Mouse (Mus musculus) liver, embryonic 11.5 days (tissue): ENCODE results near the gene Mctp1. TPM values are rescaled to one million over a fixed set of nuclear protein-coding genes. Genes with fewer than 3 reads are reported as not detected.

Experiments
- ATAC-seq: fragments of 200-750 bp; cut with Nextera tagmentation; replicated peaks from 2 replicates; pipeline ENCODE4 v1.8.0; 2017; ENCODE audit warnings: moderate number of reproducible peaks, mild to moderate bottlenecking, moderate TSS enrichment, moderate library complexity; ENCODE audit not compliant: low FRiP score
- DNase-seq: peaks from one replicate; pipeline ENCODE4 v3.0.0-alpha.2; 2017; ENCODE audit warnings: low spot score
- H3K27ac ChIP-seq: fragments of 300-500 bp; sonication (generic); 2 replicates; pipeline ENCODE4 v1.5.1; 2014; ENCODE audit warnings: mild to moderate bottlenecking, low read depth, low read length, control low read depth
- H3K27me3 ChIP-seq: fragments of 300-500 bp; sonication (generic); replicated peaks from 2 replicates; pipeline ENCODE4 v1.6.1; 2014; ENCODE audit warnings: low read length, mixed read lengths; ENCODE audit not compliant: control insufficient read depth, insufficient read depth
- H3K36me3 ChIP-seq: fragments of 300-500 bp; sonication (generic); 2 replicates; pipeline ENCODE4 v1.6.1; 2014; ENCODE audit warnings: mild to moderate bottlenecking, low read length, moderate library complexity, mixed read lengths; ENCODE audit not compliant: control insufficient read depth, insufficient read depth
- H3K4me1 ChIP-seq: fragments of 300-500 bp; sonication (generic); replicated peaks from 2 replicates; pipeline ENCODE4 v1.6.1; 2014; ENCODE audit warnings: low read length, mixed read lengths; ENCODE audit not compliant: control insufficient read depth, insufficient read depth
- H3K4me2 ChIP-seq: fragments of 300-500 bp; sonication (generic); 2 replicates; pipeline ENCODE4 v1.6.1; 2014; ENCODE audit warnings: mild to moderate bottlenecking, control low read depth, moderate library complexity
- H3K4me3 ChIP-seq: fragments of 300-500 bp; sonication (generic); 2 replicates; pipeline ENCODE4 v1.5.1; 2014; ENCODE audit warnings: low read depth, low read length, control low read depth
- H3K9ac ChIP-seq: fragments of 300-500 bp; sonication (generic); 2 replicates; pipeline ENCODE4 v1.6.1; 2014; ENCODE audit warnings: low read depth, low read length, control low read depth
- H3K9me3 ChIP-seq: fragments of 300-500 bp; sonication (generic); 2 replicates; pipeline ENCODE4 v1.6.1; 2016; ENCODE audit warnings: low read length, inconsistent platforms, mixed read lengths; ENCODE audit not compliant: control insufficient read depth
- WGBS: fragments of 180-500 bp; shearing (Covaris S2); extraction: QIAGEN DNeasy Blood & Tissue Kit; methylation state at CpG from one replicate; pipeline ENCODE4 v1.1.7; 2014; 5-methylcytosine and 5-hydroxymethylcytosine counted together
- polyA plus RNA-seq: library from polyadenylated mRNA; unstranded; fragments of >200 nt; fragmentation: Nextera tagmentation; extraction: Ambion mirVana; gene quantifications from 2 replicates; pipeline ENCODE4 v1.2.1, GENCODE M21; 2014

Gene Mctp1
- polyA plus RNA-seq, 1 experiment from 2014 or later, result 0.89 TPM

DNA sequence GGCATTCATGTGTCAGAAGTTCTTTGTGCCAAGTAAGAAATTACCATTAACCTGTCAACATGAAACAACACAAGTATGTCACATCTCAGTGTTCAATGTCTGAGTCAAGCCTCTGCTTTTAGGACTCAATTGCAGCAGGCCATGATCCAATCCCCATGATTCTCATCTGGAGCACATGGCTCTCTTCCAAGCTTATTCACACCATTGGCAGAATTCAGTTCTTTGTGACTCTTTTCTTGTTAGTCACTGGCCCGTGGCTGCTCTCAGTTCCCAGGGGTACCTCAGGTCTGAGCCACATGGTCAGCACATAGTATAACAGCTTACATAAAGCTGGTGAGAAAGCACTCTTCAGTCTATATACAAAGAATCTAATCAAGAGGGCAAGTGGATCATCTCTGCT, 138.8 kb downstream of the Mctp1 start:
- H3K36me3 ChIP-seq, result no peaks in the 10 kb centered on the region
- H3K27ac ChIP-seq, result no peak overlapping the region
- 76% methylated on average over 1 of the region's 1 CpGs for WGBS
- no peaks in the 10 kb centered on the region for H3K9me3 ChIP-seq
- ATAC-seq (no peak), DNase-seq (no peak)
- H3K4me1 ChIP-seq, result no peaks in the 10 kb centered on the region
- no peak overlapping the region for H3K4me2 ChIP-seq
- no peak overlapping the region for H3K4me3 ChIP-seq
- H3K9ac ChIP-seq, result no peak overlapping the region
- H3K27me3 ChIP-seq, result no peaks in the 10 kb centered on the region

DNA sequence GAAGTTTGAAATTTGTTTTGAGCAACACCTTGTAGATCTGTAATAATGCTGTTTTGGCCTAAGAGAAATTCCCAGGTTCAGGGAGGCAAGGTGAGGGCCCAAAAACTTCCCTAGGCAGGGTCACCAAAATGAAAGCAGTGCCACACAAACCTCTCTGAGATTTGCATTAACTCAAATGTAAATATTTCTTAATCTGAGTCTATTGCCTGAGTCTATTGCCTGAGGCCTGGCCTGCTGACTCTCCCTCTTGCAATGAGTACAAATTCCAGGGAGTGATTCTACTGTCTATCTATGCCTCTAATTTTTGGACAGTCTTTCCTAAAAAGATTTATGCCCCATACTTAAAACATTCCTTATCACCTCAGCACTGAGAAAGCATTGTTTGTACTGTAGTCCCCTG, 143.0 kb downstream of the Mctp1 start:
- Histone ChIP-seq H3K4me1 (no peaks in the 10 kb centered on the region), H3K9ac (no peak overlapping the region), H3K4me2 (no peak overlapping the region), H3K4me3 (no peak overlapping the region), H3K36me3 (no peaks in the 10 kb centered on the region), H3K27ac (no peak overlapping the region), H3K27me3 (no peaks in the 10 kb centered on the region), H3K9me3 (no peaks in the 10 kb centered on the region)
- no peak for DNase-seq
- no peak for ATAC-seq

DNA sequence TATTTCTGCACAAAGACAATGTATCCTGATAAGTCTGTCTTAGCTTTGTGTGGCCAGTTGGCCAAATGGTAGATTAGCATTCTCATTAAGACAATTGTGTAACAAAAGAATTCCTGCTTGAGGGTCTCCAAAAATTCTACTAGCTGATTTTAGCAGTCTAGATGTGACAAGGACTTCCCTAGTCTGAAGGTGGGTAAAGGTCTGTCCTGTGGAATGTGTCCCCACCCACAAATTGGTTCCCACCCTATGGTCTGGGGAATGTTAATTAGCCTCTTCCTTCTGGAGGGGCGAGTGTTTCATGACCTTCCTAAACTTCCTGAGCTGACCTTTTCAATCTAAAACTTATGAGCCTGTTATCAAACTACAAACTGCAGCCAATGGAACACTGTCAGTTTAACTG, 143.4 kb downstream of the Mctp1 start:
- H3K36me3 ChIP-seq, result no peaks in the 10 kb centered on the region
- no peak overlapping the region for H3K27ac ChIP-seq
- no peak overlapping the region for H3K9ac ChIP-seq
- 44% methylated on average over 1 of the region's 1 CpGs for WGBS
- ATAC-seq (no peak), DNase-seq (no peak)
- H3K4me2 ChIP-seq, result no peak overlapping the region
- no peak overlapping the region for H3K4me3 ChIP-seq
- no peaks in the 10 kb centered on the region for H3K4me1 ChIP-seq
- no peaks in the 10 kb centered on the region for H3K9me3 ChIP-seq
- H3K27me3 ChIP-seq, result no peaks in the 10 kb centered on the region

DNA sequence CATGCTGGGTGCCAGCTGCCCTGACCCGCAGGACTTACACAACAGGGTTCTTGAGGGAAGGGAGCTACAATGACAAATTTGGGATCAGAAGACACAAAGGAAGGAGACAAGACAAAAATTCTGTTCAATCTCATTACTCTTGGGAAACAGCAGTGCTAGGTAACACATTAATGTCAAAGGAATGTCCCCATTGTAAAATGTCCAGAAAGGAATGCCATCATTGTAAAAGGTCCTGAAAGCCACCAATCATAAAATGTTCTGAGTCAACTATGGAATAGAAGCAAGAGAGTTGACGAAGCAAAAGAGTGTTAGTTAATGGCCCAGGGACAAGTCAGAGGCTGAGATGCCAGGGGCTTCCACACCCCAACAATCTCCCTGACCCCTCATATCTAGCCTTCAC, 145.6 kb downstream of the Mctp1 start:
- no peak overlapping the region for H3K4me2 ChIP-seq
- ATAC-seq, result no peak
- H3K9ac ChIP-seq, result no peak overlapping the region
- no peak overlapping the region for H3K27ac ChIP-seq
- 84% methylated on average over 2 of the region's 2 CpGs for WGBS
- no peak overlapping the region for H3K4me3 ChIP-seq
- DNase-seq, result no peak
- no peaks in the 10 kb centered on the region for H3K4me1 ChIP-seq
- H3K9me3 ChIP-seq, result no peaks in the 10 kb centered on the region
- no peaks in the 10 kb centered on the region for H3K27me3 ChIP-seq
- no peaks in the 10 kb centered on the region for H3K36me3 ChIP-seq

DNA sequence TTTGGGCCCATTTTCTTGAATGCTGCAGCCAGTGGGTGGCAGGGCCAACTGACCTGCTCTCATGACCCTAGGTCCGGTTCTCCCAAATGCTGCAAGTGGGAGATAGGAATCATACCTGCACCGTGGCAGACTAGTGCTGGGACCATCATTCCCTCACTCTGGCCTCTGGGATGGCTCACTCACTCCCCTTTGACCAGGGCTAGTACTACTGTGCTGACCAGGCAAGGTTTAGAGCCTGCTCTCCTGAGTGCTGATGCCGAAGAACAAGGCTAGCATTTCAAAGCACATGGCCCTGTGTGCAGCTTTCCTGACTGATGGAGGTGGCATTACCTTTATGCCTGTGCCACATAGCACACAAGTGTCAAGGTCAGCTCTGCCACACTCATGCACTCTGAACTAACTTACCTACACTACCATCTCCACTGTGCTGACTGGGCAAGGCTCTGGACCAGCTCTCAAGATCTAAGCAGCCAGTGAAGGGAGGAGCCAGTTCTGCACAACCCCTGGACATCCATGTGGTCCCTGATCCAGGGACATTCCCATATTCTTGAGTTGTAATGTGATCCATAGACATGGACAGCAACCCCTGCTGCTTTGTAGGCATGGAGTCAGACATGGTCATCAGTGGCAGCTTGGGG, 146.7 kb downstream of the Mctp1 start:
- DNase-seq (no peak), ATAC-seq (no peak)
- Histone ChIP-seq H3K27ac (no peak overlapping the region), H3K4me1 (no peaks in the 10 kb centered on the region), H3K9ac (no peak overlapping the region), H3K9me3 (no peaks in the 10 kb centered on the region), H3K4me2 (no peak overlapping the region), H3K4me3 (no peak overlapping the region), H3K27me3 (no peaks in the 10 kb centered on the region), H3K36me3 (no peaks in the 10 kb centered on the region)
- WGBS, result 82% methylated on average over 3 of the region's 3 CpGs

DNA sequence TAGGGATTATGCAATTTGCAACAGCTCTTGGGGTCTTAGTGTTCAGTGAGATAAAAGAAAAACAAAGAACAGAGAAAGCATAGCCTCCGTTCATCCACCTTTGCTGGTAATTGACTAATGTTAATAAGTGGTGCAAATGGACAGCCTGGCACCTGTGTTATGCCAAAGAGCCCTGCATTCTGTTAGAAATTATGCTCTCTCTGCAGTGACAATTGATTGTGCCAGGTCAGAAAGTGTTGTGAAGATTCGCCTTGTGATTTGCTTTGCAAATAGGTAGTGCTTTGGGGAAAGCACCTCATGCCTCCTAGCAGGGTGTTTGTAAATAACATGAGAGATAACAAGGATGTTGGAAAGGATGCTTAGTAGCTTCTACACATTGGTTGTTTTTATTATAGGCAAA, 163.5 kb downstream of the Mctp1 start:
- Histone ChIP-seq H3K9me3 (no peaks in the 10 kb centered on the region), H3K36me3 (no peaks in the 10 kb centered on the region), H3K27me3 (no peaks in the 10 kb centered on the region), H3K27ac (no peak overlapping the region), H3K4me3 (no peak overlapping the region), H3K9ac (no peak overlapping the region), H3K4me1 (no peaks in the 10 kb centered on the region), H3K4me2 (no peak overlapping the region)
- WGBS, result 66% methylated on average over 2 of the region's 2 CpGs
- DNase-seq (no peak), ATAC-seq (no peak)

DNA sequence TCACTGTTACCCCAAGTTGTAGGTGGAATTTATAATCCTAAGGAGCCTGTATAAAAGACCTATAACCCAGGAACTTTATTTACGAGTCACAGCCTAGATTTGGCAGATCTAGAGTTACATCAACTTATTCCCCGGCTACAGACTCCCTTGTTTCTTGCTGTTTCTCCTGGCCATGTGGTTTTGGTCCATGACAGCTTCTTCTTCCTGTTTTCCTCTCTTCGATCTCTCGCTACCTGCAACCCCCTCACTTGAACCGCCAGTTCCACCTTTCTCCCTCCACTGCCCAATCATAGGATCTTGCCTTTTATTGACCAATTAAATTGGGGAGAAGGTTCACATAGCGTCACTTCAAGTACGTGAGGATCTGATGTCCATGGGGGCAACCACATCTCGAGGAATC, 176.6 kb downstream of the Mctp1 start:
- H3K36me3 ChIP-seq, result no peaks in the 10 kb centered on the region
- WGBS, result 65% methylated on average over 8 of the region's 8 CpGs
- no peak for ATAC-seq
- no peak overlapping the region for H3K4me3 ChIP-seq
- DNase-seq, result no peak
- H3K9me3 ChIP-seq, result no peaks in the 10 kb centered on the region
- H3K9ac ChIP-seq, result no peak overlapping the region
- no peak overlapping the region for H3K4me2 ChIP-seq
- no peaks in the 10 kb centered on the region for H3K4me1 ChIP-seq
- H3K27me3 ChIP-seq, result no peaks in the 10 kb centered on the region
- no peak overlapping the region for H3K27ac ChIP-seq

DNA sequence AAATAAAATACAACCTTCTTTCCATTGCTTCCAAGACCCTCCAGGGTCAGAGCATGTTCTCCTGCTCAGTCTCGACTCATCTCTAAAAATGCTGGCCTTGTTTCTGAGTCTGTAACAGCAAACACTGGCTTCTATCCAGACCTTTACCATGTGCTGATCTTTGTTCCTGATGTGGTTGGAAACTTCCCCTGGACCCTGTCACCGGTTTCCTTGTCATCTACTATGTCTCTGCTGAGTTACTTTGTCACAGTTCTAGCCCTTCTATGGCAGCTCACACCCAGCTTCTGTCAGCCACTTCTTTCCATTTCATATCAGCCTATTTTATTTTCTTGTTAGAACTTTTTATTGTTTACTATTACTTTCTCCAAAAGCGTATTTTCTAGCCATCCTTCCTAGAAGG, 177.3 kb downstream of the Mctp1 start:
- DNase-seq, result no peak

DNA sequence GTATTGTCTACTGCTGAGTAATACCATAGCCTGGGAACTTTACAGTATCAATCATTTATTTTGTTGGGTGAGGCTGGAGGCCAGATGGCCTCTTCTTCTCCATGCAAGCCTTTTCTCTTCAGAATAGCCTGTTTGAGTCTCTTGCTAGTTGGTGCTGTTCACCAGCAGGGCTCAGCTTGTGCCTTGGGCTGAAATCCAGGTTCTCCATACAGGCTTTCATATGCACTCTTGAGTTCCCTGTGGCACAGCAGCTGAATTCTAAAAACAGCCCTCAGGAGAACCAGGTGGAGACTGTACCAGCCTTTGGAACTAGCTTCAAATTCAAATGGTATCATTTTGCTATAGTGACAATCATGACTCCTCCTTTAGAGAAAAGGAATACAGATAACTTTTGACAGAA, 179.7 kb downstream of the Mctp1 start:
- no peak overlapping the region for H3K4me3 ChIP-seq
- no peak overlapping the region for H3K4me2 ChIP-seq
- no peak for ATAC-seq

More for the DNA sequence above, 177.3 kb downstream of the Mctp1 start:
- no peak for ATAC-seq
- no peaks in the 10 kb centered on the region for H3K9me3 ChIP-seq
- H3K27me3 ChIP-seq, result no peaks in the 10 kb centered on the region
- no peak overlapping the region for H3K27ac ChIP-seq
- H3K4me2 ChIP-seq, result no peak overlapping the region
- 50% methylated on average over 3 of the region's 3 CpGs for WGBS
- no peaks in the 10 kb centered on the region for H3K4me1 ChIP-seq
- H3K36me3 ChIP-seq, result no peaks in the 10 kb centered on the region
- no peak overlapping the region for H3K4me3 ChIP-seq
- H3K9ac ChIP-seq, result no peak overlapping the region

More for the DNA sequence above, 179.7 kb downstream of the Mctp1 start:
- DNase-seq, result no peak
- Histone ChIP-seq H3K9me3 (no peaks in the 10 kb centered on the region), H3K27me3 (no peaks in the 10 kb centered on the region), H3K36me3 (no peaks in the 10 kb centered on the region), H3K9ac (no peak overlapping the region), H3K27ac (no peak overlapping the region), H3K4me1 (no peaks in the 10 kb centered on the region)
